Mouse (Mus musculus) lung, postnatal 25 days (tissue): ENCODE results near the gene Klk7.

Source experiments
- DNase-seq: peaks from one replicate; pipeline ENCODE4 v3.0.0; 2022; ENCODE audit warnings: low spot score

The Klk7 gene

DNA sequence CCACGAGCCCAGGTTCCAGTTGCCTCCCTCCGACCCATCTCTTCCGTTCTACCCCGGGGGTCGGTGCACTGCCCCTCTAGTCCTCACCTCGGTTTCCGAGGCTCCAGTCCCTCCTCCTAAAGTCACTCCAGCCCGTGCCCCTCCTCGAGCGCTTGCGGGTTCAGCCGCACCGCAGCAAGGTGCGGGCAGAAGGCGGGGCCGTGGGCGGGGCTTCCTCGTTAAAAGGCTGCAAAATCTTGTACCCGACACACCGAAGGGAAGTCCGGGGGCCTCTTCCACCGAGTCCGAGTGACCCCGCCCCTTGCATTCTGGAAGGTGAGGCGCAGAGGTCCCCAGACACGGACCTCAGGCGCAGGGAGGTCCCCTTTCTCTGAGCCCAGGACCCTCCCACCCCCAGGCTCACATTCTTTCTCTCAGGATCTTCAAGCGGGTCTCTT lies 13.7 kb upstream of the Klk7 start, which contains the start of gene Klk8:
Gene Klk8, plus strand, starts transcription at position 245 of the 437 bp plus-strand sequence.
- peak; percentile 21 for DNase-seq

DNA sequence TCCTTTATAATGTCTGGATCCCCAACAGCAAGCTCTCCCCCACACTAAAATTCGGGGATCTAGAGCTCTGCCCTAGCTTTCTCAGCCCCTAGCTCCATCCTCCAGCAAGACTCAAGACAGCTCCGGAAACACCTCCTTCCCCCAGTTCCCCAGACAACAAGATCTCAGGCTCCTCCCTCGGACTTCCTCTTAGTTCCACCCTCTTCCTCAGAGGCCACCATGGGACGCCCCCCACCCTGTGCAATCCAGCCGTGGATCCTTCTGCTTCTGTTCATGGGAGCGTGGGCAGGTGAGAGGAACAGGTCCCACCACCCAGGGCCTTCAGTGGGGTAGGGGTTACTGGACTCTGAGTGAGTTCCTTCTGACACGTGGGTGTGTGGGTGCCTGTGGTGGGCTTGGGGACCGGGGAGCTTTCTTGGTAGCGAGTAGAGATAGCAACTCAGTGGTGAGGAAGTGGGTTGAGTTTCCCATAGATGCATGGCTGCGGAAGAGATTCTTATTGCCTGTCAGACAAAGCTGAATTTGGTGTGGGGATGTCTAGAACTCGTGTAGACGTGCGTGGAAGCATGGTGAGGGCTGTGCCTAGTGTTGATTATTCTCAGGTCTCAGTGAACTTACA lies 13.1 kb upstream of the Klk7 start:
- DNase-seq: peak; percentile 34

DNA sequence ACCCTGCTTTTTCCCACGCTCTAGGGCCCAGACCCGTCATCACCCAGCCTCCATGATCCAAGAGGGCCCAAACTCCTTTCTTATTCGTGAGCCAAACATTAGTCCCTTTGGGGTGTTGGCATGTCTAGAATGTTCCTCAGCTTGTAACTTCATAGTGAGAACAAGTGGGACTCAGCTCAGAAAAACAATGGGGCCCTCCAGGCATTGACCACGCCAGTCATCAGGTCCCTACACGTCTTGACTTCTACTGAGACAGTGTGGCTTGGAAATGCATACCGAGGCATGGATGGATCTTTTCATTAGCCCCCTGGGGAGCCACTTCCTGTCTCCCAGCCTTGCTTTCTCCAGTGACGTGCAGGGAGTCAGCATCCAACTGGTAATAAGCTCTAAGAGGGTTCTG lies 11.2 kb upstream of the Klk7 start:
- DNase-seq: no peak

DNA sequence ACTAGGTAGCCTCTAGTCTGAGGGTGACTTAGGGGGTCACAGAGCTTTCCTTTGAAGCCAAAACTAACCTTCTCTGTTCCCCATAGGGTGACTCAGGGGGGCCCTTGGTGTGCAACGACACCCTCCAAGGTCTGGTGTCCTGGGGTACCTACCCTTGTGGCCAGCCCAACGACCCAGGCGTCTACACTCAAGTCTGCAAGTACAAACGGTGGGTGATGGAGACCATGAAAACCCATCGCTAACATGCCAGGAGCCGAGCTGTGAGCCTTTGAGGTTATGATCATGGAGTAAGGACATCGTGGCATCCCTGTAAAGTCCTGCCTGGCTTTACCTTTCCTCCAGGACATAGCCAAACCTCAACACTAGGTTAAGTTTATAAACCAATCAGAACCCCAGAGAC lies 4.1 kb downstream of the Klk7 start:
- DNase-seq: no peak

DNA sequence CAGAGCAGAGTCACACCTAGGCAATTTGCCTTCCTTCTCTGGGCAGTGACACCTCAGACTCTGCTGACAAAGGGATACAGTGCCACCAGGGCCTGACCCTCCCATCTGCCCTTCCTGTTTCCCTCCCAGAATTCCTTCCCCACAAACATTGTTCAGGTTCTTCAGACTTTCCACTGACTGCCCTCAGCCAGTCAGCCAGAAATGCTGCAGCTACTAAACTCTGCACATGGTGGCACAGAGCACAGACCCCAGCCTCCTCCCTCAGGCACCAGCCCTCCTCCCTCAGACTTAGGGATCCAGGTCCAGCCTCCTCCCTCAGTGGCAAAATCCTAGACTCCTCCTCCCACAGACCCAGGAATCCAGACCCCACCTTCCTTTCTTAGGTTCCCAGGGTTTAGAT lies 5.7 kb downstream of the Klk7 start:
- DNase-seq: no peak

DNA sequence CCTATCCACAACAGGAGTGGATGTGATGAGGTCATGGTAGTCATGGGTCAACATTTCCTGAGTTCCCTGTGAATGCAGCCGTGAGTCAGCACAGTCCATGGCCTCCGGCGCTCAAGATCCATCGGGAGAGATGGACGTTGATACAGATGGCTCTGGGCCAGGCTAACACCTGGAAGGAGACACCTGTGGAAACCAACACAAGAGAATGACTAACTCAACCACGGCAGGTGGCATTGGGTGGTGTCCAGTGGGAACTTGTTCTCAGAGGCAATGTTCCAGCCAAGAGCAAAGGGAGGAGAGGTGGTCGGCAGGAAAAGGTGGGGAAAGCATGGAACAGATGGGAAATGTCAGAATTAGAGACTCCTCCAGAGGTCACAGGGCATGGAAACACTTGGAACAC lies 10.5 kb downstream of the Klk7 start:
- no peak for DNase-seq

DNA sequence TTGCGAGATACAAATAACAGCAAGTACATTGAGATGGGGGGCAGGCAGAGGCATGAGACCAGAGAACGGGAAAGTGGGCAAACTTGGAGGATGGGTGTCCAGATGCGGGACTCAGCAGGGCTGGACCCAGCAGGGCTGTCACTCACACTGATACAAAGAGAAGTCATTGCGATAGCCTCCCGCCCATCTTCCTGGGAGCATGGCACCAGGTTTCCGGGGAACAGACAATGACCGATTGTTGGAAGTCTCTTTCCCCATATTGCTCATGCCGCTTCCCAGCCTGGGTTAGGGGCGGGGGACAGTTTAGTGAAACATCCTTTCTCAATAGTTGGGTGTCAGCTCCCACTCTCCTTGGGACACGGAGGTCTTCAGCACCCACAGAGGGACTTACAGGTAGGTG lies 13.1 kb downstream of the Klk7 start, which contains the start of gene Klk6:
Gene Klk6, plus strand, starts transcription at position 301 of the 400 bp plus-strand sequence.
- no peak for DNase-seq

DNA sequence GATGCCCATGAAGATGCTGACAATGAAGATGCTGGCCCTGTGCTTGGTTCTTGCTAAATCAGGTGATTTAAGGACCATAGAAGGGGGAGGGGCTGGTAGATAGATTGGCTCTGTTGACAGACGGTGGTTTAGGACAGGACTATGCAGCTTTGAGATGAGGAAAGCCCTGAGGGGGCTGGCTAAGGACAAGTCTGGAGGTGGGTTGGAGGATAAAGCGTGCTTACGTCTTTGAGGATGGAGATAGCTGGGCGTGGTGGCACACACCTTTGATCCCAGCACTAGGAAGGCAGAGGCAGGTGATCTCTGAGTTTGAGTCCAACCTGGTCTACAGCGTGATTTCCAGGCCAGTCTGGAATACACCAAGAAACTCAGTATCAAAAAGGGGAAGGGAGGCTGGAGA lies 15.0 kb downstream of the Klk7 start:
- DNase-seq: no peak

DNA sequence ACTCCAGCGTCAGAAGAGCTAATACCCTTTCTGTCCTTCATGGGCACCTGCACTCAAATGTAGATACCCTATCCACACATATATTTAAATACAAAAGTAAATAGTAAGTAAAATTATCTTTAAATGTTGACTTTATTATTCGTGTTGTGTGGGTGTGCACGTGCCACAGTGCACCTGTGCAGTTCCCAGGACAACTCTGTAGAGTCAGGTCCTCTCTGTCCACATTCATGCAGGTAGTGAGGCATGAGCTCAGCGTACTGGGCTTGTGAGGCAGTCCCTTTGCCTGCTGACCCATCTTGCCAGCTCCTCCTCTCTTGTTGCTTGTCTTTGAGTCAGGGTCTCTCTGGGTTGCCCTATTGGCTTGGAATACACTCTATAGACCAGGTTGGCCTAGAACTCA lies 16.6 kb downstream of the Klk7 start:
- DNase-seq: no peak

DNA sequence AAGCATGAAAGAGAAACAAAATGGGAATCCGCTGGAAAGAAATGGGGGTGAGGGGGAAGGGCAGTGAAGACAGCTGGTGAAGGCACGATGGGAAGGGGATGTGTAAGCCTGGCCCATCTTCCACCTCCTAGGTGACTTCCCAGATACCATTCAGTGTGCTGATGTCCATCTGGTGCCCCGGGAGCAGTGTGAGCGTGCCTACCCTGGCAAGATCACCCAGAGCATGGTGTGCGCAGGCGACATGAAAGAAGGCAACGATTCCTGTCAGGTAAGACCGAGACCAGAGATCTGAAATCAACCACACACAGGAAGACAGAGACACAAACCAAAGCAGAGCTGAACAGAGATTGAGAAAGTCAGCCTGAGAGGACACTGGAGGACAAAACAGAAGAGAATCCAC lies 17.9 kb downstream of the Klk7 start:
- DNase-seq: no peak

DNA sequence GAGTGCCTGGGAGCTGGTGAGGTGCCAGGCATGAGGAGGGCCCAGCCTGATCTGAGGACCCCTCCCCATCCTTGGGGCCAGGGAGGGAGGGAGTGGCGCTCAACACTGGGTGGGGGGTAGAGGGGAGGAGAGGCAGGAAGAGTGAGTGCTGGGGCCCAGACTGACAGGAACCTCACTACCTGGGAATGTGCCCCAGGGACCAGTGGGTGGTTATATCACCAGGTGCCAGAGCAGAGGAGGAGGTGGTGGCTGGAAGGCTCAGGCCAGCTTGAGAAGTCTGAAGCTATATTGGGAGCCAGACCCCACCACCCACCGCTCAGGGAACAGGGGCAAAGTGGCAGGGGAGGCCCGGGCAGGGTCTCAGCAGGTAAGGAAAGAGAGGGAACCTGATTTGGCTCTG lies 30.6 kb downstream of the Klk7 start, which contains the start of gene Klk5:
Gene Klk5, plus strand, starts transcription at position 271 of the 400 bp plus-strand sequence.
- no peak for DNase-seq

DNA sequence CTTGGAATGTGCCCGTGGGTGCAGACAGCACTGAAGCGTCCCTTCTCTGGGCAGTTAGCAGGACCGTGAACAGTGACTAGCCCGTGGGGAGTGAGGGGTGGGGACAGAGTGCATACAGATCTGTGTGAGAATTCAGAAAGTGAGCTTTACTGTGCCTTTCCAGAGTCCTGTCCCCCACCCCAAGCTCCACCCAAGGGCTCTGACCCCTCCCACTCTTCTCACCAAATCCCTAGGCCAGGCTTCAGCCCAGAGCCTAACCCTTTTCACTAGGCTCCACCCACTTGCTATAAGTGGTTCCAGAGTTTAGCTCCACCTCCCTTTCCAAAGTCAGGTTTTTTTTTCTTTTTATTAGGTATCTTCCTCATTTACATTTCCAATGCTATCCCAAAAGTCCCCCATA lies 32.7 kb downstream of the Klk7 start:
- no peak for DNase-seq

DNA sequence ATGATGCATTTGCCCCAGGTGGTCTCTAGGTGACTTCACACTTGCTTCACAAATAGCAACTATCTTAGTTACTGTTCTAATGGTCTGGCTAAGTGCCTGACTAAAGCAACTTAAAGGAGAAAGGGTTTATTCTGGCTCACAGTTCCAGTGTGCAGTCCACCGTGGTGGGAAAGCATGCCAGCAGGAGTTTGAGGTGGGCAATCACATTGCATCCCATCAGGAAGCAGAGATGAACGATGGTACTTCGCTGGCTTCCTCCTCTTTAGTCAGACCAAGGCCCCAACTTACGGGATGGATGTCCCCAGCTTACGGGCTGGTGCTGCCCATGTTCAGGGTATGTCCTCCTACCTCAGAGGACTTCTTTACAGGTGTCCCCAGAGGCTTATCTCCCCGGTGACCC lies 40.5 kb downstream of the Klk7 start:
- DNase-seq: no peak

DNA sequence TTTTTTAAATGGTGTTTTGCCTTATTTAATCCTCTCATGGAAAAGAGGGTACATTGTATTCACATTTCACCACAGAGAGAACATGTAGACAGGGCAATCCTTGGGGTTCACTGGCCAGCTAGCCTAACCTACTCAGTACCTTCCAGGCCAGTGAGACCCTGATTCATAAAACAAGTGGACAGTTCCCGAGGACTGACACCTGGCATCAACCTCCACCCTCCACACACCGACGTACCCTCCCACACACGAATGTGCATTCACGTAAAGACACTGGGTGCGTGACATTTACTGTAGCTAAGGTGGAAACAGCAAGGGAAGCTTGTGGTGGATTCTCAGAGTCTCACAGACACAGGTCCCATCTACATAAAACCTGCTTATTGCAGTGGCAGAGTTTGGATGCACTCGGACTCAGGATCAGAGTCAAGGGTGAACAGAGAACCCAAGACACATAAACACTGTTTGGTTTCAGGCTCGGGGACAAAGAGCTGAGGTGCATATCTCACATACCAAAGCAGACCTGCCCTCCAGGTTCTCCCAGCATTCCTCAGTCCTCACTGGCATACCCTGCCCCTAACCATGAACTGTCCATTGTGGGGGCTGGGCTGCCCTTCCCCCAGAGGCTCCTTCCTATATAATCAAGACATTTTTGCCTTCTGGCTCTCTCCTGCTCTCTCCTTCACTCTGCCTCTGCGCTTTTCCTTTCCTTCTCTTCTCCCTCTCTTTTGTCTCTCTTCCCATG lies 43.7 kb downstream of the Klk7 start:
- DNase-seq: no peak

DNA sequence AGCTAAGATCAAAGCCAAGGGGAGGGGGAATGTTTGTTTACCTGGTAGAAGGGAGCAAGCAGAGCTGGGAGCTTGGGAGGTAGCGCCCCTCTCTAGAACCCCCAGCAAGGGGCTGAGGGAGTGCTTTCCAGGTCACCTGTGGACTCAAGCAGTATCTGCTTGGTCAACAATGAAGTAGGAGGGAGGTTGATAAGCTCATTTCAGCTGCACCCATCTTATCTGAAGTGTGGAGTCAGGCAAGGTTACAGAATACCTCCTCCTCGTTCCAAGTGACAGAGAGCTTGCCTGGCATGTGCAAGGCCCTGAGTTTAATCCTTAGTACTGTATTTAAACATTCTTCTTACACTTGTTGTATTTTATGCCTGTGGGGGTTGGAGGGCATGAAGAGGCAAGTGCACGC lies 44.6 kb downstream of the Klk7 start:
- DNase-seq: peak; percentile 4

DNA sequence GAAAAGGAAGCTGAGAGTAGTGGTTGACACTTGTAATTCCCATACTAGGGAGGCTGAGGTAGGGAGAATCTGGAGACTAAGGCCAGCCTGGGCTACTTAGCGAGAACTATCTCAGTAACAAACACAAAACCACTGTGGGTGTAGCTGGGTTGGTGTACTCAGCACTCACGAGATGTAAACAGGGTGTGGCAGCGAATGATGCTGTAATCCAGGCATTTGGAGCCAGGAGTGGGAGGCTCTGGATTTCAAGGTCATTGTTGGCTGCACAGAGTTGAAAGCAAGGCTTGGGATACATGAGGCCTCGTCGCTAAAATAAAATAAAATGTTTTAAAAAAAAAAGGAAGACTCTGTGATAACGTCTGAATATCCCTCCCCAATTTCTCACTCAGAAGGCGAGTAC lies 45.2 kb downstream of the Klk7 start:
- DNase-seq: no peak

DNA sequence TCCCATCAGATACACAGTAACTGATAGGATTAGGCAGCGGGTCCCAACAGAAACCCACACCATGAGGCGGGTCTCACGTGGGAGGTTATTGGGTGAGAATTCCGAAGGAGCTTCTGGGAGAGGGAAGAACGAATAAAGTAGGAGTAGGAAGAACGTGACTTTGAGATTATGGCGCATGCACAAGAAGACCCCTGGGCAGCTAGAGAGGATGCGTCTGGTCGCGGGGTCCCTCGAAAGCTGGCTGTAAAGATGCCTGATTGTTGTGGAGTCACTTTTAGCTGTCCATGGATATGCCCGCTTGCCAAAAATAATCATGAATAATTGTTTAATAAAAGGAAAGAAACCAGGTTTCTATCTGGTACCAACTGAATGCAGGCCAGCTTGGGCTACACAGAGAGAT lies 46.4 kb downstream of the Klk7 start:
- no peak for DNase-seq

DNA sequence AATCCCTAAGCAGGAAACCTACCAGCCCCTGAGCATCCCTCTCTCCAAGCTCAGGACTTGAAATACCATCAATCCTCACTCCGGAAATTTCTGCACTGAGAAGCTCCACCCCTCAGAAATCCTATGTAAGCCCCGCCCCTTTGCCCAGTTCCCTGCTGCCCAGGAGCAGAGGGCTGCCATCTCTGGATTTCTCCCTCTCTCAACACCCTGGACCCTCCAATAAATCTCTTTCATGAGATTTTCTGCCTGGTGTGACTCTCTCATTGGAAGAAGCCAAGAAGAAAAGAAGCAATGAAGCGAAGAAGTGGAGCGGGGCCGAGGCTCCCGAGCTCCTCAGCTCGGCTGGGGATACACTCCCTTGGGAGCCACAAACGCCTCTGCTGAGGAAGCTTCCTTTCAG lies 49.3 kb downstream of the Klk7 start:
- DNase-seq: no peak
